In the genomic region with DNA sequence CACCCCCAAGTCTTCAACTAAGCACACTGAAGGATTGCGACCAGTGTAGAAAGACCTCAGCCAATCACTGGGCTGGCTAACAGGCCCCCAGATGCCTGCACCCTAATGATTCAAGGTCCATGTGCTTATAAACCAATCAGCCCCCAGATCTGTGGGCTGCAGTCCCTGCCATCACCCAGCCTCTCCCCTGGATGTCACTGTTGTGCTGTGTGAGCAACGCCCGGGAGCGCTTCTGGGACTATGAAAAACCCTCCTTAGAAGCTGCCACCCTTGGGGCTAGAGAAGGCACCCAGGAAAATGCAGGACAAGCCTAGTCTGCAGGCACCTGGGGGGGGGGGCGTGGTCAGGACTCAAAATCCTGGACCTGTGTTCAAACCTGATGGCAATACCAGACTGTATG, we compare ENCODE assay signal across 9 mouse cellular contexts.
A peak's percentile ranks its signal among the peaks of the same experiment; 100 is the strongest.
DNase-seq lines count a peak whose midpoint lies in the region; ATAC-seq and TF ChIP-seq lines count a peak whose summit lies in the region.
"Had no signal": no experiment of that assay in that cellular context is flagged by ENCODE, and none has a peak within 500 bp of the region (broad histone marks: within the 10 kb centered on the region; RNA-seq: fewer than 3 reads in every experiment).

No protein-coding gene starts in this region.

- 0 out of 2 replicates have a peak overlapping the region, but pooled peaks have one; percentile 19 for H3K27ac ChIP-seq in heart, embryonic 10.5 days
- no peak overlapping the region for H3K27ac ChIP-seq in testis, adult 2 months (ENCODE audit: control insufficient read depth, insufficient read depth, low read depth, low read length)
- H3K27ac ChIP-seq in forebrain, embryonic 14.5 days (ENCODE audit: low read depth, low read length), result no peak overlapping the region
- H3K27ac ChIP-seq in neural tube, embryonic 14.5 days (ENCODE audit: low read depth, low read length), result no peak overlapping the region

- H3K4me3 ChIP-seq in heart, embryonic 10.5 days, result no peak overlapping the region
- H3K4me3 ChIP-seq in testis, adult 2 months (ENCODE audit: control insufficient read depth, low read depth, low read length), result no peak overlapping the region
- H3K4me3 ChIP-seq in forebrain, embryonic 14.5 days (ENCODE audit: low read depth, low read length), result no peak overlapping the region
- no peak overlapping the region for H3K4me3 ChIP-seq in neural tube, embryonic 14.5 days (ENCODE audit: low read depth, low read length)
- H3K4me3 ChIP-seq: myocyte had no signal

- peaks cover 37% of the 10 kb centered on the region for H3K4me1 ChIP-seq in heart, embryonic 10.5 days
- H3K4me1 ChIP-seq in testis, adult 2 months (ENCODE audit: control insufficient read depth, insufficient read depth, low read length), result no peaks in the 10 kb centered on the region
- peaks cover 9% of the 10 kb centered on the region for H3K4me1 ChIP-seq in forebrain, embryonic 14.5 days (ENCODE audit: control insufficient read depth, insufficient read depth, low read length)
- peaks cover 8% of the 10 kb centered on the region; the same call in 1 of the 2 replicates for H3K4me1 ChIP-seq in neural tube, embryonic 14.5 days (ENCODE audit: control insufficient read depth, insufficient read depth, low read length)

- no peak overlapping the region for H3K4me2 ChIP-seq in forebrain, embryonic 14.5 days (ENCODE audit: low read length)
- no peak overlapping the region for H3K4me2 ChIP-seq in neural tube, embryonic 14.5 days (ENCODE audit: low read depth, low read length)

- peak; percentile 77 for ATAC-seq in forebrain, embryonic 14.5 days
- ATAC-seq in neural tube, embryonic 14.5 days (ENCODE audit: low read depth), result peak; percentile 88

- H3K36me3 ChIP-seq in heart, embryonic 10.5 days, result no peaks in the 10 kb centered on the region
- H3K36me3 ChIP-seq in testis, adult 2 months (ENCODE audit: control insufficient read depth, insufficient read depth, low read length), result no peaks in the 10 kb centered on the region
- no peaks in the 10 kb centered on the region for H3K36me3 ChIP-seq in forebrain, embryonic 14.5 days (ENCODE audit: control insufficient read depth, insufficient read depth, low read length)
- no peaks in the 10 kb centered on the region for H3K36me3 ChIP-seq in neural tube, embryonic 14.5 days (ENCODE audit: control insufficient read depth, insufficient read depth, low read length)

- no peaks in the 10 kb centered on the region for H3K9me3 ChIP-seq in heart, embryonic 10.5 days
- no peaks in the 10 kb centered on the region for H3K9me3 ChIP-seq in forebrain, embryonic 14.5 days (replicated peaks; ENCODE audit: control insufficient read depth, low read length)
- H3K9me3 ChIP-seq in neural tube, embryonic 14.5 days (ENCODE audit: control insufficient read depth, low read length), result no peaks in the 10 kb centered on the region

- H3K9ac ChIP-seq in forebrain, embryonic 14.5 days (ENCODE audit: low read length), result no peak overlapping the region
- no peak overlapping the region for H3K9ac ChIP-seq in neural tube, embryonic 14.5 days (replicated peaks; ENCODE audit: low read depth, low read length)

- H3K27me3 ChIP-seq in heart, embryonic 10.5 days (ENCODE audit: insufficient read depth, poor library complexity, severe bottlenecking), result no peaks in the 10 kb centered on the region; the same call in 1 of the 2 replicates
- H3K27me3 ChIP-seq in testis, adult 2 months (ENCODE audit: control insufficient read depth, insufficient read depth, low read length), result no peaks in the 10 kb centered on the region
- peaks cover 79% of the 10 kb centered on the region for H3K27me3 ChIP-seq in forebrain, embryonic 14.5 days (replicated peaks; ENCODE audit: control insufficient read depth, insufficient read depth, low read length)
- no peaks in the 10 kb centered on the region for H3K27me3 ChIP-seq in neural tube, embryonic 14.5 days (ENCODE audit: control insufficient read depth, insufficient read depth, low read length)

- 33% methylated on average over 5 of the region's 5 CpGs for WGBS in heart, embryonic 10.5 days
- 16% methylated on average over 5 of the region's 5 CpGs for WGBS in forebrain, embryonic 14.5 days
- 34% methylated on average over 5 of the region's 5 CpGs for WGBS in neural tube, embryonic 14.5 days

- peak; percentile 35; the same call in 1 of the 2 replicates for TF ChIP-seq CTCF in testis, adult 2 months (IDR thresholded peaks at IDR 0.05; ENCODE audit: control insufficient read depth, insufficient read depth, insufficient replicate concordance, low read depth, low read length)

- TF ChIP-seq POLR2A in testis, adult 2 months (IDR thresholded peaks at IDR 0.05; ENCODE audit: control insufficient read depth, low read depth, low read length), result no peak

- DNase-seq in heart, embryonic 10.5 days (ENCODE audit: low spot score), result no peak
- no peak for DNase-seq in heart, adult 18-20 months
- DNase-seq in testis, postnatal 14 days (ENCODE audit: low spot score), result no peak
- peak; percentile 78 for DNase-seq in forebrain, embryonic 14.5 days (ENCODE audit: low spot score)
- DNase-seq in layer of hippocampus, adult 9-11 months, result peak; percentile 44
- no peak for DNase-seq in urinary bladder, postnatal 10 days (ENCODE audit: low spot score)

Comparison
In these comparisons a context has a peak if more than half of its experiments do, and no peak if none do; other contexts are left out.
1. DNase-seq: peak in forebrain, embryonic 14.5 days (single experiment) and layer of hippocampus, adult 9-11 months (single experiment); none in heart, embryonic 10.5 days (single experiment), heart, adult 18-20 months (0 of 2), testis, postnatal 14 days (single experiment) and urinary bladder, postnatal 10 days (single experiment).